Mouse (Mus musculus) T-helper 2 cell (primary cell): ENCODE results near the gene Wfdc3.

Experiments
- in situ Hi-C: fragments of 300-600 bp; cut with MboI, MseI; formaldehyde crosslinking; loops from one replicate; pipeline ENCODE4 v1.15.1; 2025; ENCODE audit warnings: high pct_unique_total_duplicates

The Wfdc3 gene

DNA sequence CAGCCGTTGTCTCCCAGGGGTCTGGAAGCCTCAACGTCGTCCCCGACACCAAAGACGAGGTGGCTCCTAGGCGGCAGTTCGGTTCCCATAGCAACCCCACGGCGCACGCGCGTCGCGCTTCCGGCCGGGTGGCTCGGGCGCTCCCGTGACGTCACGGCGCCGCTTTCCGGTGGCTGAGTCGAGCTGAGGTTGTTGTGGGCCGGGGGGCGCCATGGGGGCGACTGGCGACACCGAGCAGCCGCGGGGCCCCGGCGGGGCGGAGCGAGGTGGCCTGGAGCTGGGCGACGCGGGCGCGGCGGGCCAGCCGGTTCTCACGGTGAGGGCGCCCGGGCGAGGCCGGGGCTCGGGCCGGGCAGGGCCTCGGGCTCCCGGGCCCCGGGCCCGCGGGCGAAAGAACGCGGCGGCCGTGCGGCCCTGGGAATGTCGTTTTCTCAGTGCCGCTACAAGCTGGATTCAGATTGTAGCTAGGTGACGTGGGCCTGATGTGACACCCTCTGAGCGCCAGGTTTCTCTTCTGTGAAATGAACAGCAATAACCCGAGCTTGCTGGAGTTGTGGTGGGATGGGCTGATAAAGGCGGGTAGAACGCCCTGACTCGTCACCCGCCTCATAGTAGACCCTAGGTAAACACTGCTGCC is at the start of gene Wfdc3, which contains the start of gene Dnttip1:
TSS of gene Wfdc3 (minus strand) at position 89 of the 637 bp plus-strand sequence.
TSS of gene Dnttip1 (plus strand) at position 141 of the 637 bp plus-strand sequence.
- in situ Hi-C loops = no loop called here

DNA sequence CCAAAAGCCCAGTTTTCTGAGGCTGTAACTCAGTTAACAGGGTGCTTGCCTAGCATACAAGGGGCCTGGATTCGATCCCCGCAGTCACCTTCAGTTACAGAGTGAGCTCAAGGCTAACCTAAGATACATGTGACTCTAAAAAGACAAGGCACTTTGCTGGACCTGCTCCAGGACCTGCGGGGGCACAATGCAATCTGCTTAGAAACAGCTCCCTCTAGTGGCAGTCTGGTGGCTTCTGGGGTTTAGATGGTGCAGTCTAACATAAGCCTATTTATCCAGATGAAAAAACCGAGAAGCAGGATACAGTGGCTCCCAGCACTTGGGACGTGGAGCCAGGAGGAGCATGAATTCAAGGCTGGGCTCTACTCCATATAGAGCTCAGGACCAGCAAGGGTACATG is 48.6 kb upstream of the Wfdc3 start:
- in situ Hi-C loops = loop anchor here (10.0 kb wide), 1 partner anchor 521 kb away; no protein-coding TSS in a partner anchor

DNA sequence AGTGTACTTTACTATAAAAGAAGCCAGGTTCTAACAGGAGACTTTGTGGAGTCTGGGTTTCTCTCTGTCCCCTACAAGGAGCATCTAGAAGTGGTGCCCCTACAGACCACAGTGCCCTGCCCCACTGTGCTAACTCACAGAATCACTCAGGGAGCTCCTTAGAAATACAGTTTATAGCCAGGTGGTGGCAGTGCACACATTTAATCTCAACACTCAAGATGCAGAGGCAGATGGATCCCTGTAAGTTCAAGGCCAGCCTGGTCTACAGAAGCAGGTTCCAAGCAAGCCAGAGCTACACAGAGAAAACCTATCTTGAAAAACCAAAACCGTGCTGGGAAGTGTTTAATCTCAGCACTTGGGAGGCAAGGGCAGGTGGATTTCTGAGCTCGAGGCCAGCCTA is 48.0 kb upstream of the Wfdc3 start:
- in situ Hi-C loops = loop anchor here (10.0 kb wide), 1 partner anchor 521 kb away; no protein-coding TSS in a partner anchor

DNA sequence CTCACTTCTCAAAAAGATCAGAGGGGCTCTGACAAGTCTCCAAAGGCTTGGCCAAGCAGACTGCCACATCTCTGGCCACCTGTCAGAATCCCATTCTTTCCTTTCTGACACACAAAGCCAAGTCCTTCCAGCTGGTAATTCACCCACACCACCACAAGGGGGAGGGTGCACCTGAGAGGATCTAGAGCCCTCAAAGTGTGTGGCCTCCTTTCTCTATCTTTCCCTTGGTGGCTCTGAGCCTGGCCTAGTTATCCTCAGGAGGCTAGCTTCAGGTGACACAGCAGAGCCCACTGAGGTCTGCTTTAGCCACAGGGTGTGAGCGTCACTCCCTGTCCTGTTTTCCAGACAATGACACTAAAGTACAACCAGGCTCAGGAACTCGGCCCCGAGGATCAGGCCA is 47.5 kb upstream of the Wfdc3 start:
- in situ Hi-C loops = loop anchor here (10.0 kb wide), 1 partner anchor 522 kb away; no protein-coding TSS in a partner anchor

DNA sequence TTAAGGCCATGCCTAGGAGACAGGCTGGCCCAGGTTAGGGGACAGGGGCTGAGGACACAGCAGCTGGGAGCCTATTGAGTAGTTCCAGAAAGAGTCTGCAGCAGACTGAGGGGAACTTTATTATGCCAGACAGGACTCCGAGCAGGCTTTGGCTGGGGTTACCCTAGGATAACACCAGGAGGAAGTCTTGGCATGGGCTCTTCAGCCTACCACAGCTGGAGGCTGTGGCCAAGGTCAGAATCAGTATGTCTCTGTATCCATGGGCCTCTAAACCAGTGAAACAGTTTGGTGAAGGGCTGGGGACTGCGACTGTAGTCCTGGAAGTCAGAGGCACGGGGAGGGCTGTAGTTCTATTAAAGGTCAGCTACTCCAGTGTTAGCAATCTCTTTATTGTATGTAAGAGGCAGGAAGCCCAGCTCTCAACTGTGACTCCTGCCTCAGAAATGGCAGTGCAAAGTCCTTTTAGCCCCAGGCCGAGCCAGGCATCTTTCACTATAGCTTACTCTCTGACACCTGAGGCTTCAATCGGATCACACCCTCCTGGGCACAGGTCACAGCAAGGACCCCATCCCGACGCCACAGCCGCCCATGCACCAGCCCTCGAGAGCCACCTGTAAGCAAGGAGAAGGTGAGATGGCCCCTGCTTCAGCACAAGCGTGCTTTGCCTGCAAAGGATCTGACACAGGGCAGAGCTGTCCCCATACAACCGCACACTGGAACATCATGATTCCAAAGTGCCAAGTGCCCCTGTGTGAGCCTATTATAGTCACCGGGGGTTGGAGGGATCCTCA is 46.9 kb upstream of the Wfdc3 start:
- in situ Hi-C loops = loop anchor here (10.0 kb wide), 1 partner anchor 522 kb away; no protein-coding TSS in a partner anchor

DNA sequence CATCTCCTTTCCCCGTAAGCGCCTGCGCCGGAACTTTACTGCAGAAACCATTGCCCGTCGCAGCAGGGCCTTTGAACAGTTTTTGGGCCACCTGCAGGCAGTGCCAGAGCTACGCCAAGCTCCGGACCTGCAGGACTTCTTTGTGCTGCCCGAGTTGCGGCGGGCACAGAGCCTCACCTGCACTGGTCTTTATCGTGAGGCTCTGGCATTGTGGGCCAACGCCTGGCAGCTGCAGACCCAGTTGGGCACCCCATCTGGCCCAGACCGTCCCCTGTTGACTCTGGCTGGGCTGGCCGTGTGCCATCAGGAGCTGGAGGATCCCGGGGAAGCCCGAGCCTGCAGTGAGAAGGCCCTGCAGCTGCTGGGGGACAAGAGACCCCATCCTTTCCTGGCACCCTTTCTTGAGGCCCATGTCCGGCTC is 46.1 kb upstream of the Wfdc3 start:
- in situ Hi-C loops = loop anchor here (10.0 kb wide), 1 partner anchor 523 kb away; no protein-coding TSS in a partner anchor

DNA sequence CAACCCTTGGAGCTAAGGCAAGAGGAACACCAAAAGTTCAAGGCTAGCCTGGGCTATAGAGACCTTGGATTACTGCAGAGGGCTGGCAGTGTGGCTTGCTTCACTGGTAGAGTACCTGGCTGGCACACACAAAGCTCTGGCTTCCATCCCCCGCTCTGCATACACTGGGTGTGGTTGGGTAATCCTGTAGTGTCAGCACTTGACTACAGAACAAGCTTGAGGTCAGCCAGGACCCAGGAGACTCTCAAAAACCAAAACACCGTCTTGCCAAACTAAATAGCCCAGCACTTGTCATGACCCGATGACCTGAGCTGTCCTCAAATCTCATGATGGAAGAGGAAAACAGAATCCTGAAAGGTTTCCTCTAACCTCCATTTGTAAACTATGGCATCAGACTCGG is 44.7 kb upstream of the Wfdc3 start:
- in situ Hi-C loops = loop anchor here (10.0 kb wide), 1 partner anchor 524 kb away; no protein-coding TSS in a partner anchor

DNA sequence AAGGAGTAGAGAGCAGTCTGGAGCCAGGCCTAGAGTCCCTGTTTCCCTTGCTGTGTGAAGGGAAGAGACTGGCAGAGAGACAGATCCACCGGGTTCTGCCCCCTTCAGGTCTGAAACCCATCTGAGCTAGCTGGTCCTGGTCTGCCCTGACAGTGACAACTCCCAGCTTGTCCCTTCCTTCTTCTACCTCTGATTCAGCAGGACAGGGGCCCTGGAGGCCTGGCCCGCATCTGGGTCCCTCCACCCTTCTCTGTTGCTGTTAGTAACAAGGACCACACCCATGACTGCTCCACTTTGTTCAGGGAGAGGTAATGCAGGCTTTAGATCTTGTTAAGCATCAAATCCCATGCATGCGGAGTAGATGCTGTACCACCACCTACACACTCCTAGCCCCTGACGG is 42.7 kb upstream of the Wfdc3 start:
- in situ Hi-C loops = no loop called here

DNA sequence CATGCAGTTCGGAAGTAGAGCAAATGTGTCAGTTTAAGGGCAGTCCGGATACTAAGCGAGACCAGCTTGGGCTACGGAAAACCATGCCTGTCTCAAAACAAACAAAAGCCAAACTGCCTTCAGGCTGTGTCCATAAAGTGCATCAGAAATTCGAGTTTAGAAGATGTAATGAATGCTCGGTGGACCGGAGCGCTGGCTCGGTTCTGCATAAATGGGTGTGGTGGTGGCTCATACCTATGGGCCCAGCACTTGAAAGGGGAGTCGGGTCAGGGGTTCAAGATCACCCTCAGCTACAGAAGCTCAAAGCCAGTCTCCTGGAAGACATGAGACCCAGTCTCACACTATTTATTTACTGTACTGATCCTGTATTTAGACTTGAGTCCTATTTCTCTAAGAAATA is 42.0 kb upstream of the Wfdc3 start:
- in situ Hi-C loops = no loop called here

DNA sequence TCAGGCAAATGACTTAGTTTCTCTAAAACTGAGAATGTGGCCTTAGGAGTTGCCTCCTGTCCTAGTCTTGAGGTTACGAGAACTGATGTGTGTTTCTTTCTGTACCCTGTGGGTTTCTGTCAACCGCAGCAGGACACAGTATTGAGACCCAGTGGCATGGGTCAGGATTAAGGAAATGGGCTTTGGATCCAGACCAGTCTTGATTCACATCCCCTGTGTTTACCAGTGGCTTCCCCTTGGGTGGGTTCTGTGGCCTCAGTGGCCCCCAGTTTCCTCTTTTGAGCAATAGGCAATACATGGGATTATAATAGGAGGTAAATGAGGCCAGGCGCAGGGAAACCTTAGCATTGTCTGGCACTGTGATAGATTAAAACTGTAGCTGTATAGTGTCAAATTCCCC is 41.3 kb upstream of the Wfdc3 start:
- in situ Hi-C loops = no loop called here

DNA sequence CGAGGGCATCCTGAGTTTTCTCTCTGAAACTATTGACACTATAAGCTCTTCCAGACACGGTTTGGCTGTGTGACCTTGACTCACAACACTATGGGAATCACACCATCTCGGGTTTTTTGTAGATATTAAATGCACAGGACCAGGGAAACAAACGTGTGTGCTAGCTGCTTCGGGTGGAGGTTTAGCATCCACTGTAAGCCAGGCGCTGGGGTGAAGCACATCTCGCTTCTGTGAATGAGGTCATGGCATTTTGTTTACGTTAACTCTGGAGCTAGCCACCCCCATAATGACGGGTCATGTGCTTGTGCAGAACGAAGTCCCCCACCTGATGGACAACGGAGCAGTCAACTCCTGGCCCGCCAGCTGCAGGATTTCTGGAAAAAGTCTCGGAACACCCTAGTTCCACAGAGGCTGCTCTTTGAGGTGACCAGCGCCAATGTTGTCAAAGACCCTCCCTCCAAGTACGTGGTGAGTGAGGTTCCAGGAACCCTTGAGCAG is 40.7 kb upstream of the Wfdc3 start:
- in situ Hi-C loops = no loop called here

DNA sequence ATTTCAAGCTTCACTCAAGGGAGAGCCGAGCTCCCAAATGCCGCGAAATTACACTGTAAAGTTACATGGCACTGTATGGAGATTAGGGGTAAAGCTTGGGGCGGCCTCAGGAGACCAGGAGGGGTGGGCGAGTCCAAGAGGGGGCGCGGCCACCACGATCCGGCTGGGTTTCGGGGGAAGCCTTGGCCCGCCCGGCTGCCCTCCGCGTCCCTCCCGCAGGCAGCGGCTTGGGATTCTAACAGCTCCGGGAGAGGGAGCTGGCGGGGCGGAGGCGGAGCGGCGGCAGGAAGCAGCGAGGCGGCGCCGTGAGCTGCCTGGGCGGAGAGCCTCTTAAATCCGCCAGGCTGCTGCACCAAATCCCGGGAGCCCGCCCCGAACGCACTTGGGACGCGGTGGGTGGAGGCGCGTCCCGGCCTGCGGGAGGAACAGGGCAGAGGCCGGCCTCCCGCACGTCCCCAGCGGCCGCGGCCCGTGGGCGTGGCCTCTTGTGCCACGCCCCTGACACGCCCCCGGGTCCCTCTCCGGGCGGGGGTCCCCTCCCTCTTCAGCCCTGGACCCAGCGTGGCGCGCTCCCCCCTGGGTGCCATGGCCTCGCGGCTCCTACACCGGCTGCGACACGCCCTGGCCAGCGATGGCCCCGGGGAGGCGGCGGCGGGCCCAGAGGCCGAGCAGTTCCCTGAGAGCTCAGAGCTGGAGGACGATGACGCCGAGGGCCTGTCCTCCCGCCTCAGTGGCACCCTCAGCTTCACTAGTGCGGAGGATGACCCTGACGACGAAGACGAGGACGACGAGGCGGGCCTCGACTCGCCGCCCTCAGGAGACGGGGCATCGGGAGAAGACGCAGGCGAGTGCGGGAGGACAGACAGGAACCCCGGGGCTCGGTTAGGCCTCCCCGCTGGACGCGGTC is 40.0 kb upstream of the Wfdc3 start, which contains the start of gene Snx21:
TSS of gene Snx21 (plus strand) at position 343 of the 907 bp plus-strand sequence.
- in situ Hi-C loops = no loop called here

DNA sequence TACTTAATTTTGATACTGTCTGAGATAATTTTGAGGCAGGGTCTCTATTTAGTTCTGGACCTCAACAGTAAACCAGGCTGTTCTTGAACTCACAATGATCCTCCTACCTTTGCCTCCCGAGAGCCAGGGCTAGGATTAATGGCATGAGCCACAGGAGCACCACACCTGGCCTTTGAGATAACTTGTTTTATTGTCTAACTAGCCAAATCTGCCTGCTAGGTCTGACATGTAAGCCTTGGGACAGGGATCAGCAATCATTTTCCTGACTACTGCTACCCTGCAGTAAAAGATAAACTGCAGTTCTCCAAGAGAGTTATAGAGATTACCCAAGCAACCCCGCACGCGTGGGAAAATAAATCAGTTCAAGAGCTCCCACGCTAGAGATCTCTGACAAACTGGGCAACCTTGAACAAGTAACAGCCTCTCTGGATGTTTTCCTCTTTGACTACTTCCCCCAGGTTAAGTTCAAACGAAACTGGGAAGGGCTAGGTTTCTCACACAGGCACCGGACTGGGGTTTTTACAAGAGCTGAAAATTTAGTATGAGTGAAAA is 39.2 kb upstream of the Wfdc3 start:
- in situ Hi-C loops = no loop called here

DNA sequence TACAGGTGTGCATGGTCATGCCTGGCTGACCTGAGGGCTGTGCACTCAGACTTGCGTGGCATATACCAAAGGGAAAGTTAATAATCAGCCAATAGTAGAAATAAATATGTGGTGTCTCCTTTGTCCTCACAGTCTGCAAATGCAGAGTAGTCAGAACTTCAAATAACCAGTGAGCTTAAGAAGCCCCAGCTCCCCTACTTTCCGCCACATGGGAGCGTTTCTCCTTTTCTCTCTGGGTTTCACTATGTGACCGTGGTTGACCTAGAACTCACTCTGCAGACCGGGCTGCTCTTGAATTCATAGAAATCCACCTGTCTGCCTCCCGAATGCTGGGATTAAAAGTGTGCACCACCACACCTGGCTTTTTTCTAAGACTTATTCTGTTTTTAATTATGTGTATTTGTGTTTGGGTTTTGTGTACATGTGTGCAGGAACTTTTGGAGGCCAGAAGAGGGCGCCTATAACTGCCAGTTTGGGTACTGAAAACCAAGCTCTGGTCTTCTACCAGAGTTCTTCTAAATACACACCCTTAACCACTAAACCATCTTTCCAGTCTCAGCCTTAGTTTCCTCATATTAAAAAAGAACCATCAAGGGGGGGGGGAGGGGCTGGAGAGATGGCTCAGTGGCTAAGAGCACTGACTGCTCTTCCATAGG is 38.3 kb upstream of the Wfdc3 start:
- in situ Hi-C loops = no loop called here

DNA sequence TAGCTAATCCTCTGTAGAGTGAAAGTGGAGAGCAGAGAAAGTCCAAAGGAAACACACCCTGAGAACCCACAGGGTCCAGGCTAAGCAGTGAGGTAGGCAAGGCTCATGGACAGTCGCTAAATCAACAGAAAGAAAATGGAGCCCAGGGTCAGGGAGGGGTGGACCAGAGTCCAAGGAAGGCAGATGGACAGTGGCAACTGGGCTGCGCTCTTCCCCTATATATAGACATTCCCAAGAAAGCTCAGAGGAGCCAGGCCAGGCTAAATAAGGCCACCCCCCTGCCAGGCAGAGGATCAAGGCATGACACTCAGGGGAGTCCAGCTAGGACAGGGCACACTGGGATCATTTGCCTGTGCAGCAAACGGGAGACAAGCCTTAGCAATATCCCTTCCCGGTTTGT is 36.1 kb upstream of the Wfdc3 start:
- in situ Hi-C loops = no loop called here

DNA sequence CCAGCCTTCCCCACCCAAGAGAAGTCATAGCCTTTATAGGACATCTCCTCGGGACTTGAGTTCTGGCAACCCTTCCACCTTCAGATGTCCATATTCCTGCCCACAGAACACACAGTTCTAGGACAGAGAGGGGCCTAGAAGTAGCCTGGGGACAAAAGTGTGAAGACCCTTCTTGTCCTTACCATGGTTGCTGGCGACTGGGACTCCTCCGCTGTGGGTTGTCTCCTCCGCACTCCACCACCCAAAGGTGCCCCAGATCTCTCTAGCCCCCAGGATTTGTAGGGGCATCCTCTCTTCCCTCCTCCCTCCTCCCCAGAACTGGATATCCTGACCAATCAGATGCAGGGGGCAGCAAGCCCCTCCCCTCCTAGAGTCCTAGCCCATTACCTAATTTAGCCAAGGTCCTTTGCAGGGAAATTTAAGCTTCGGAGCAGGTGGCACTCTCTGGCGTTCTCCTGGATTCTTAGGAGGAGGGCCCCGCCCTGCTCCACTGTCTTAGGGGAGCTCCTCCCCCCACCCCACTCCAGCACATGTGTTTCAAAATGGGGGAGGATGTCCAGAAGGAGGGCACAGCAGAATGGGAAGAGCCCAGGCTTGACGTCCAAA is 33.9 kb upstream of the Wfdc3 start, which contains the start of gene Tnnc2:
TSS of gene Tnnc2 (minus strand) at position 487 of the 606 bp plus-strand sequence.
- in situ Hi-C loops = no loop called here

DNA sequence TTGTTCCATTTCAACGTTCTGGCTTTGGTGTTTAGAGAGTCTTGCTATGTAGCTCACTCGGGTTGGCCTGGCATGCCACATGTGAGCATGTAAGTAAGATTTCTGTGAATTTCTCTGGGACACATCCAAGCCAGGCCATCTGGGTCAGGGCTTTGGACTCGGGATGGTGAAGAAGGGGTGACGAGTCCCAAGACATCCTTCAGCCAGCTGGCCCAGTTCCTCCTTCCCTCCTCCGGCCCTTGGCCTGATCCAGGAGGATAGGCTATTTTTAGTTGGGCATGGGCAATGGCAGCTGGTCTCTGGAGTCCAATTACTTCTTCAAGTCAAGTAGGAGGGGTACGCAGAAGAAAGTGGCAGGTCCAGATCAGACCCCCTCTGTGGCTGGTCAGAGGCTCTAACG is 33.1 kb upstream of the Wfdc3 start:
- in situ Hi-C loops = no loop called here

DNA sequence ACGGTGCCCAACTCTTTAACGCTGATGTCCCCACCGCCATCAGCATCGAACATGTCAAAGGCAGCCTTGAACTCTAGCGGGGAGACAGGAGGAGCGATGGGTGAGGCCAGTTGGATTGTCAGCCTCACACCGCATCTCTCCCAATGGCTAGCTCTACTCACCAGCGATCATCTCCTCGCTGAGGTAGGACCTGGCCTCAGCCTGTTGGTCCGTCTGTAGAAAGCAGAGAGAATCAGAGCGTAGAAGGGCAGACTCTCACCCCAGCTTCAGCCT is 32.2 kb upstream of the Wfdc3 start:
- in situ Hi-C loops = no loop called here

DNA sequence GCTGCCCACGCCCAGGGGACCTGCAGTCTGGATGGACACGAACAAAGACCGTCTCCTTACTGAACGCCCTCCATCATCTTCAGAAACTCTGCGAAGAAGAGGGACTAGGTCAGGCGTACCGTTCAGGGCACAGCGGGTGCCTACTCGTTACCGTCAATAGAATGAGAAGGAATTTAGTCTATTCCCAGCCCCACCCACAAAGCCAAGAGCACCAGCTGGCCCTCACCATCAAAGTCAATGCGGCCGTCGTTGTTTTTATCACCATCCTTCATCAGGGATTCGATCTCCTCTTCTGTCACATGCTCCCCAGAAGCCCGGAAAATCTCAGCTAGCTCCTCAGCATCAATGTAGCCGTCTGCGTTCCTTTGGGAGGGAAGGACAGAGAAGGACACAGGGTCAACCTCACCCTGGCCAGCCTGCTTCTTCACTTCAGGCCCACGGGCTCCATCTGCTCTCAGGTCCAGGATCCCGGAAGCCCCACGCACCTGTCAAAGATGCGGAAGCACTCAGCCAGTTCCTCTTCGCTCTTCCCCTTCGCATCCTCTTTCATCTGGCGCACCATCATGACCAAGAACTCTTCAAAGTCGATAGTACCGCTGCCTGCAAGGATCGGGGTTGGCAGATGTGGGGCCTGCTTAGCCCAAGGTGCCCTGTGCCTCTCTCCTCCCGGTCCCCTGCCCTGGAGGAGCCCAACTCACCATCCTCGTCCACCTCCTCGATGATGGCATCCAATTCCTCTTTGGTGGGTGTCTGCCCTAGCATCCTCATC is 31.7 kb upstream of the Wfdc3 start:
- in situ Hi-C loops = no loop called here

DNA sequence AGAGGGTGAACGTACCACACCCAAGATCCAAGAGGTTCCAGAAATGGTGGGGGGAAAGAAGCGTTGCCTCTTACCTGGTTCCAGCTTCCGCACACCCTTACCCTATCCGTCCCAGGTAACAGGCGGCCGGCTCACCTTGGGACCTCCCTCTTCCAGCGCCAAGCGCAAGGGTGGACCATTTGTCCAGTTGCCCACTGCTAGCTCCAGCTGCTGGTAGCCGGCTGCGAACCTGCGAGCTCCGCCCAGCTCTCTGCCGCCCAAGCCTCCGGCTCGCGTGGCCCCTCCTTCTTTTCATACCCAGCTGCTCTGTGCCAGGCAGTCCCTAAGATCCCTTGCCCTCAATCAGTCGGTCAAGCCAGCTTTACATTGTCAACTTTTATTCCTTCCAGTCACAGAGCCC is 31.1 kb upstream of the Wfdc3 start:
- in situ Hi-C loops = no loop called here
